Mouse (Mus musculus): Measurements from ENCODE around the gene Ednra. TPM values are rescaled to one million over a fixed set of nuclear protein-coding genes. Genes with fewer than 3 reads are reported as not detected.
A peak's percentile ranks its signal among the peaks of the same experiment; 100 is the strongest.

Ednra gene
- polyA plus RNA-seq (2014; fragmentation: Nextera tagmentation; extraction: Ambion mirVana) = 62.3 and 74.3 TPM in 2 replicates

GRCm38 (mm10) chr8:77724046-77724930 is at the start of gene Ednra:
Gene Ednra (minus strand): TSS chr8:77724464.
- peaks cover 20% of the 10 kb centered on the region for H3K4me1 ChIP-seq (ENCODE audit: control insufficient read depth, insufficient read depth, low read length)
- ATAC-seq (ENCODE audit: insufficient number of reproducible peaks, low FRiP score, low TSS enrichment, low read depth) (peak; percentile 80), DNase-seq (ENCODE audit: low spot score) (peak; percentile 80)
- H3K4me2 ChIP-seq (ENCODE audit: low read depth, severe bottlenecking) = peak within 1 kb of the TSS; percentile 71
- H3K36me3 ChIP-seq (ENCODE audit: control insufficient read depth, insufficient read depth, low read length) = no peaks in the 10 kb centered on the region
- peak within 1 kb of the TSS; percentile 94 for H3K9ac ChIP-seq (ENCODE audit: low read length)
- under 1% methylated on average over 27 of the region's 27 CpGs for WGBS
- peak within 1 kb of the TSS; percentile 75 for H3K4me3 ChIP-seq (ENCODE audit: low read depth, low read length)
- H3K27me3 ChIP-seq (ENCODE audit: control insufficient read depth, insufficient read depth, low read length) = no peaks in the 10 kb centered on the region
- H3K27ac ChIP-seq (replicated peaks; ENCODE audit: low read depth, low read length) = peak within 1 kb of the TSS; percentile 94
- H3K9me3 ChIP-seq (ENCODE audit: control insufficient read depth, low read length) = no peaks in the 10 kb centered on the region

- WGBS = 40% methylated on average over 4 of the region's 4 CpGs
- Histone ChIP-seq H3K4me2 (ENCODE audit: low read depth, severe bottlenecking) (no peak overlapping the region), H3K4me3 (ENCODE audit: low read depth, low read length) (no peak overlapping the region), H3K4me1 (ENCODE audit: control insufficient read depth, insufficient read depth, low read length) (peaks cover 2% of the 10 kb centered on the region; the same call in 1 of the 2 replicates), H3K9me3 (ENCODE audit: control insufficient read depth, low read length) (no peaks in the 10 kb centered on the region), H3K9ac (ENCODE audit: low read length) (no peak overlapping the region), H3K27me3 (ENCODE audit: control insufficient read depth, insufficient read depth, low read length) (no peaks in the 10 kb centered on the region), H3K27ac (replicated peaks; ENCODE audit: low read depth, low read length) (no peak overlapping the region), H3K36me3 (ENCODE audit: control insufficient read depth, insufficient read depth, low read length) (no peaks in the 10 kb centered on the region)
- no peak for ATAC-seq (ENCODE audit: insufficient number of reproducible peaks, low FRiP score, low TSS enrichment, low read depth)
- no peak for DNase-seq (ENCODE audit: low spot score)
These were observed 49.6 kb upstream of the Ednra start for GRCm38 (mm10) chr8:77773831-77774230.

GRCm38 (mm10) chr8:77773256-77773655 is 49.0 kb upstream of the Ednra start:
- no peak for ATAC-seq (ENCODE audit: insufficient number of reproducible peaks, low FRiP score, low TSS enrichment, low read depth)

GRCm38 (mm10) chr8:77772210-77772886 is 48.1 kb upstream of the Ednra start:
- H3K9ac ChIP-seq (ENCODE audit: low read length) = no peak overlapping the region
- no peak overlapping the region for H3K4me3 ChIP-seq (ENCODE audit: low read depth, low read length)
- no peaks in the 10 kb centered on the region for H3K27me3 ChIP-seq (ENCODE audit: control insufficient read depth, insufficient read depth, low read length)
- 75% methylated on average over 5 of the region's 5 CpGs for WGBS
- no peak overlapping the region for H3K27ac ChIP-seq (replicated peaks; ENCODE audit: low read depth, low read length)
- H3K4me1 ChIP-seq (ENCODE audit: control insufficient read depth, insufficient read depth, low read length) = peaks cover 2% of the 10 kb centered on the region; the same call in 1 of the 2 replicates
- H3K36me3 ChIP-seq (ENCODE audit: control insufficient read depth, insufficient read depth, low read length) = no peaks in the 10 kb centered on the region
- H3K9me3 ChIP-seq (ENCODE audit: control insufficient read depth, low read length) = no peaks in the 10 kb centered on the region
- no peak for DNase-seq (ENCODE audit: low spot score)
- H3K4me2 ChIP-seq (ENCODE audit: low read depth, severe bottlenecking) = no peak overlapping the region
- no peak for ATAC-seq (ENCODE audit: insufficient number of reproducible peaks, low FRiP score, low TSS enrichment, low read depth)

More at GRCm38 (mm10) chr8:77773256-77773655, 49.0 kb upstream of the Ednra start:
- peak; percentile 34 for DNase-seq (ENCODE audit: low spot score)
- no peaks in the 10 kb centered on the region for H3K9me3 ChIP-seq (ENCODE audit: control insufficient read depth, low read length)
- H3K36me3 ChIP-seq (ENCODE audit: control insufficient read depth, insufficient read depth, low read length) = no peaks in the 10 kb centered on the region
- H3K4me3 ChIP-seq (ENCODE audit: low read depth, low read length) = no peak overlapping the region
- peaks cover 2% of the 10 kb centered on the region; the same call in 1 of the 2 replicates for H3K4me1 ChIP-seq (ENCODE audit: control insufficient read depth, insufficient read depth, low read length)
- H3K9ac ChIP-seq (ENCODE audit: low read length) = no peak overlapping the region
- H3K27ac ChIP-seq (replicated peaks; ENCODE audit: low read depth, low read length) = no peak overlapping the region
- no peaks in the 10 kb centered on the region for H3K27me3 ChIP-seq (ENCODE audit: control insufficient read depth, insufficient read depth, low read length)
- WGBS = 73% methylated on average over 5 of the region's 5 CpGs
- no peak overlapping the region for H3K4me2 ChIP-seq (ENCODE audit: low read depth, severe bottlenecking)

- Histone ChIP-seq H3K4me1 (ENCODE audit: control insufficient read depth, insufficient read depth, low read length) (peaks cover 2% of the 10 kb centered on the region; the same call in 1 of the 2 replicates), H3K4me3 (ENCODE audit: low read depth, low read length) (no peak overlapping the region), H3K36me3 (ENCODE audit: control insufficient read depth, insufficient read depth, low read length) (no peaks in the 10 kb centered on the region), H3K9ac (ENCODE audit: low read length) (no peak overlapping the region), H3K27me3 (ENCODE audit: control insufficient read depth, insufficient read depth, low read length) (no peaks in the 10 kb centered on the region), H3K27ac (replicated peaks; ENCODE audit: low read depth, low read length) (no peak overlapping the region), H3K9me3 (ENCODE audit: control insufficient read depth, low read length) (no peaks in the 10 kb centered on the region), H3K4me2 (ENCODE audit: low read depth, severe bottlenecking) (no peak overlapping the region)
- DNase-seq (ENCODE audit: low spot score) = no peak
- WGBS = 76% methylated on average over 3 of the region's 3 CpGs
- ATAC-seq (ENCODE audit: insufficient number of reproducible peaks, low FRiP score, low TSS enrichment, low read depth) = no peak
These were observed 46.7 kb upstream of the Ednra start for GRCm38 (mm10) chr8:77770966-77771365.

GRCm38 (mm10) chr8:77768916-77769315 is 44.7 kb upstream of the Ednra start:
- Histone ChIP-seq H3K27ac (replicated peaks; ENCODE audit: low read depth, low read length) (no peak overlapping the region), H3K27me3 (ENCODE audit: control insufficient read depth, insufficient read depth, low read length) (no peaks in the 10 kb centered on the region), H3K4me3 (ENCODE audit: low read depth, low read length) (no peak overlapping the region), H3K36me3 (ENCODE audit: control insufficient read depth, insufficient read depth, low read length) (no peaks in the 10 kb centered on the region), H3K9ac (ENCODE audit: low read length) (no peak overlapping the region), H3K4me2 (ENCODE audit: low read depth, severe bottlenecking) (no peak overlapping the region), H3K9me3 (ENCODE audit: control insufficient read depth, low read length) (no peaks in the 10 kb centered on the region), H3K4me1 (ENCODE audit: control insufficient read depth, insufficient read depth, low read length) (peaks cover under 1% of the 10 kb centered on the region; the same call in 1 of the 2 replicates)
- no peak for ATAC-seq (ENCODE audit: insufficient number of reproducible peaks, low FRiP score, low TSS enrichment, low read depth)
- 96% methylated on average over 5 of the region's 5 CpGs for WGBS
- DNase-seq (ENCODE audit: low spot score) = no peak

- ATAC-seq (ENCODE audit: insufficient number of reproducible peaks, low FRiP score, low TSS enrichment, low read depth) = no peak
- no peak for DNase-seq (ENCODE audit: low spot score)
- 77% methylated on average over 8 of the region's 8 CpGs for WGBS
These were observed 40.0 kb upstream of the Ednra start for GRCm38 (mm10) chr8:77764253-77764652.

GRCm38 (mm10) chr8:77762967-77763366 is 38.7 kb upstream of the Ednra start:
- Histone ChIP-seq H3K4me3 (ENCODE audit: low read depth, low read length) (no peak overlapping the region), H3K4me1 (ENCODE audit: control insufficient read depth, insufficient read depth, low read length) (no peaks in the 10 kb centered on the region), H3K27me3 (ENCODE audit: control insufficient read depth, insufficient read depth, low read length) (no peaks in the 10 kb centered on the region), H3K9me3 (ENCODE audit: control insufficient read depth, low read length) (no peaks in the 10 kb centered on the region; the same call in 1 of the 2 replicates), H3K27ac (replicated peaks; ENCODE audit: low read depth, low read length) (no peak overlapping the region), H3K4me2 (ENCODE audit: low read depth, severe bottlenecking) (no peak overlapping the region), H3K36me3 (ENCODE audit: control insufficient read depth, insufficient read depth, low read length) (no peaks in the 10 kb centered on the region), H3K9ac (ENCODE audit: low read length) (no peak overlapping the region)
- WGBS = 70% methylated on average over 3 of the region's 3 CpGs
- DNase-seq (ENCODE audit: low spot score) (no peak), ATAC-seq (ENCODE audit: insufficient number of reproducible peaks, low FRiP score, low TSS enrichment, low read depth) (no peak)

More at GRCm38 (mm10) chr8:77764253-77764652, 40.0 kb upstream of the Ednra start:
- Histone ChIP-seq H3K9ac (ENCODE audit: low read length) (no peak overlapping the region), H3K36me3 (ENCODE audit: control insufficient read depth, insufficient read depth, low read length) (no peaks in the 10 kb centered on the region), H3K4me1 (ENCODE audit: control insufficient read depth, insufficient read depth, low read length) (no peaks in the 10 kb centered on the region), H3K27me3 (ENCODE audit: control insufficient read depth, insufficient read depth, low read length) (no peaks in the 10 kb centered on the region), H3K4me3 (ENCODE audit: low read depth, low read length) (no peak overlapping the region), H3K9me3 (ENCODE audit: control insufficient read depth, low read length) (no peaks in the 10 kb centered on the region; the same call in 1 of the 2 replicates), H3K27ac (replicated peaks; ENCODE audit: low read depth, low read length) (no peak overlapping the region), H3K4me2 (ENCODE audit: low read depth, severe bottlenecking) (no peak overlapping the region)

Measured in limb, embryonic 11.5 days (tissue).